Comparison of ENCODE assay signal across 9 mouse cellular contexts in the genomic region with DNA sequence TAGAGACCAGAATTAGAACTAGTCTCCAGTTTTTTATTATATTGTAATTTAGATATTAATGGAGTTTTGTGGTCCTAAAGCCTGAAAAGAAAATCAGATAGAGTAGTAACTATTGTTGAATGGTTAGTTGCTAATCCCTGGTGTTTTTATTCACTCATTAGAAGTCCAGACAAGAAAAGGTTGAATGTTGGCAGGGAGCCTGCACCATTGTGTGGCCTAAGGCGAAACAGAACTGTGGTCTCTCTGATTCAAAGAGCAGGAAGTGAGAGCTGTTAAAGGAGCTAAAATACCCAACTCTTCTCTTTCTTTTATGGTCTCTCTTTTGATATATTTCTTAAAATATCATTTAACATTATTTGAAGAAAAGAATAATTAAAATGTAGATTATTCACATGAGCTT. TPM values are rescaled to one million over a fixed set of nuclear protein-coding genes. Genes with fewer than 3 reads are reported as not detected.
DNase-seq lines count a peak whose midpoint lies in the region; ATAC-seq lines count a peak whose summit lies in the region.
"Had no signal": no experiment of that assay in that cellular context is flagged by ENCODE, and none has a peak within 500 bp of the region (broad histone marks: within the 10 kb centered on the region; RNA-seq: fewer than 3 reads in every experiment).

No protein-coding gene starts in this region.

- H3K4me2 ChIP-seq in kidney, embryonic 14.5 days (replicated peaks; ENCODE audit: low read depth, low read length), result no peak overlapping the region
- no peak overlapping the region for H3K4me2 ChIP-seq in intestine, embryonic 15.5 days (replicated peaks)
- no peak overlapping the region for H3K4me2 ChIP-seq in neural tube, embryonic 15.5 days
- no peak overlapping the region for H3K4me2 ChIP-seq in hindbrain, embryonic 13.5 days
- H3K4me2 ChIP-seq: limb, embryonic 12.5 days had no signal

- no peaks in the 10 kb centered on the region for H3K27me3 ChIP-seq in kidney, embryonic 14.5 days (ENCODE audit: control insufficient read depth, insufficient read depth, low read length)
- no peaks in the 10 kb centered on the region for H3K27me3 ChIP-seq in intestine, embryonic 15.5 days (replicated peaks)
- H3K27me3 ChIP-seq in neural tube, embryonic 15.5 days (replicated peaks), result no peaks in the 10 kb centered on the region
- H3K27me3 ChIP-seq in hindbrain, embryonic 13.5 days, result no peaks in the 10 kb centered on the region
- H3K27me3 ChIP-seq: limb, embryonic 12.5 days had no signal

- H3K27ac ChIP-seq in kidney, embryonic 14.5 days (ENCODE audit: low read depth, low read length), result no peak overlapping the region
- no peak overlapping the region for H3K27ac ChIP-seq in intestine, embryonic 15.5 days
- H3K27ac ChIP-seq in neural tube, embryonic 15.5 days (replicated peaks), result no peak overlapping the region
- H3K27ac ChIP-seq in hindbrain, embryonic 13.5 days, result no peak overlapping the region
- H3K27ac ChIP-seq: limb, embryonic 12.5 days had no signal

- peak; percentile 57 for DNase-seq in kidney, adult 18-20 months
- peak; percentile 8 for DNase-seq in brain, embryonic 18.5 days (ENCODE audit: low read depth, low spot score)
- DNase-seq in kidney, adult 8-10 months, result peak; percentile 50 to 55
- DNase-seq in lung, postnatal 10 days, result peak; percentile 69

- H3K9ac ChIP-seq in kidney, embryonic 14.5 days (ENCODE audit: low read depth, low read length), result no peak overlapping the region
- no peak overlapping the region for H3K9ac ChIP-seq in intestine, embryonic 15.5 days
- no peak overlapping the region for H3K9ac ChIP-seq in neural tube, embryonic 15.5 days (replicated peaks)
- no peak overlapping the region for H3K9ac ChIP-seq in hindbrain, embryonic 13.5 days
- H3K9ac ChIP-seq: limb, embryonic 12.5 days had no signal

- H3K4me1 ChIP-seq in kidney, embryonic 14.5 days (ENCODE audit: control insufficient read depth, insufficient read depth, low read length), result no peaks in the 10 kb centered on the region; the same call in 1 of the 2 replicates
- H3K4me1 ChIP-seq in intestine, embryonic 15.5 days (replicated peaks), result no peaks in the 10 kb centered on the region
- no peaks in the 10 kb centered on the region for H3K4me1 ChIP-seq in neural tube, embryonic 15.5 days
- 0 out of 2 replicates have a peak, but pooled peaks cover 2% of the 10 kb centered on the region for H3K4me1 ChIP-seq in hindbrain, embryonic 13.5 days (replicated peaks)
- H3K4me1 ChIP-seq: limb, embryonic 12.5 days had no signal

- H3K4me3 ChIP-seq in kidney, embryonic 14.5 days (ENCODE audit: low read length), result no peak overlapping the region
- H3K4me3 ChIP-seq in intestine, embryonic 15.5 days (replicated peaks), result no peak overlapping the region
- H3K4me3 ChIP-seq in neural tube, embryonic 15.5 days (replicated peaks), result no peak overlapping the region
- no peak overlapping the region for H3K4me3 ChIP-seq in hindbrain, embryonic 13.5 days
- H3K4me3 ChIP-seq: limb, embryonic 12.5 days had no signal

- WGBS in kidney, embryonic 14.5 days, result 66% methylated on average over 1 of the region's 1 CpGs
- 57% methylated on average over 1 of the region's 1 CpGs for WGBS in intestine, embryonic 15.5 days
- 30% methylated on average over 1 of the region's 1 CpGs for WGBS in neural tube, embryonic 15.5 days
- 24% methylated on average over 1 of the region's 1 CpGs for WGBS in hindbrain, embryonic 13.5 days

- H3K36me3 ChIP-seq in kidney, embryonic 14.5 days (ENCODE audit: control insufficient read depth, insufficient read depth, low read length), result no peaks in the 10 kb centered on the region
- no peaks in the 10 kb centered on the region for H3K36me3 ChIP-seq in intestine, embryonic 15.5 days
- no peaks in the 10 kb centered on the region for H3K36me3 ChIP-seq in neural tube, embryonic 15.5 days
- H3K36me3 ChIP-seq in hindbrain, embryonic 13.5 days, result 0 out of 2 replicates have a peak, but pooled peaks cover 4% of the 10 kb centered on the region
- H3K36me3 ChIP-seq: limb, embryonic 12.5 days had no signal

- no peaks in the 10 kb centered on the region for H3K9me3 ChIP-seq in kidney, embryonic 14.5 days (ENCODE audit: control insufficient read depth, low read length)
- H3K9me3 ChIP-seq in intestine, embryonic 15.5 days, result no peaks in the 10 kb centered on the region
- no peaks in the 10 kb centered on the region for H3K9me3 ChIP-seq in neural tube, embryonic 15.5 days (replicated peaks)
- no peaks in the 10 kb centered on the region for H3K9me3 ChIP-seq in hindbrain, embryonic 13.5 days
- H3K9me3 ChIP-seq: limb, embryonic 12.5 days had no signal

- ATAC-seq in kidney, embryonic 14.5 days (ENCODE audit: low FRiP score, low TSS enrichment), result no peak
- no peak for ATAC-seq in intestine, embryonic 15.5 days
- no peak for ATAC-seq in neural tube, embryonic 15.5 days (ENCODE audit: low FRiP score)
- ATAC-seq in hindbrain, embryonic 13.5 days (ENCODE audit: low FRiP score), result no peak

RNA-seq across cellular contexts. Expression of a gene that starts 32.1 kb away (rescaled TPM):
- 13.6 and 14.2 TPM in 2 replicates for polyA plus RNA-seq in kidney, embryonic 14.5 days (2014; fragmentation: Nextera tagmentation; extraction: Ambion mirVana)
- polyA plus RNA-seq in intestine, embryonic 15.5 days (2015; fragmentation: Nextera tagmentation; extraction: Ambion mirVana), result 5.9 and 6.7 TPM in 2 replicates
- polyA plus RNA-seq in neural tube, embryonic 15.5 days (2015; fragmentation: Nextera tagmentation; extraction: Ambion mirVana), result 9.4 and 10.5 TPM in 2 replicates
- polyA plus RNA-seq in hindbrain, embryonic 13.5 days (2015; fragmentation: Nextera tagmentation; extraction: Ambion mirVana), result 11.7 and 12.1 TPM in 2 replicates

Comparison
In these comparisons a context has a peak if more than half of its experiments do, and no peak if none do; other contexts are left out.
1. DNase-seq: peak in every context shown above with its lines; median percentile 69 in lung, postnatal 10 days; 57 in kidney, adult 18-20 months; 52 in kidney, adult 8-10 months; 8 in brain, embryonic 18.5 days.